Mouse (Mus musculus) hindbrain, embryonic 12.5 days (tissue): ENCODE data around the gene Oat. TPM values are rescaled to one million over a fixed set of nuclear protein-coding genes. Genes with fewer than 3 reads are reported as not detected.

ENCODE experiments used
- ATAC-seq: fragments of 200-750 bp; cut with Nextera tagmentation; 2 replicates; pipeline ENCODE4 v1.8.0; 2017; ENCODE audit warnings: moderate TSS enrichment; ENCODE audit not compliant: low FRiP score
- H3K27ac ChIP-seq: fragments of 300-500 bp; sonication (generic); 2 replicates; pipeline ENCODE4 v1.5.1; 2016; ENCODE audit warnings: mild to moderate bottlenecking
- H3K27me3 ChIP-seq: fragments of 300-500 bp; sonication (generic); 2 replicates; pipeline ENCODE4 v1.6.1; 2016; ENCODE audit warnings: mild to moderate bottlenecking
- H3K36me3 ChIP-seq: fragments of 300-500 bp; sonication (generic); 2 replicates; pipeline ENCODE4 v1.6.1; 2016; ENCODE audit warnings: mild to moderate bottlenecking
- H3K4me1 ChIP-seq: fragments of 300-500 bp; sonication (generic); 2 replicates; pipeline ENCODE4 v1.6.1; 2016
- H3K4me2 ChIP-seq: fragments of 300-500 bp; sonication (generic); replicated peaks from 2 replicates; pipeline ENCODE4 v1.6.1; 2016; ENCODE audit warnings: mild to moderate bottlenecking
- H3K4me3 ChIP-seq: fragments of 300-500 bp; sonication (generic); 2 replicates; pipeline ENCODE4 v1.5.1; 2016; ENCODE audit warnings: mild to moderate bottlenecking
- H3K9ac ChIP-seq: fragments of 300-500 bp; sonication (generic); 2 replicates; pipeline ENCODE4 v1.6.1; 2016; ENCODE audit warnings: mild to moderate bottlenecking, moderate library complexity
- H3K9me3 ChIP-seq: fragments of 300-500 bp; sonication (generic); replicated peaks from 2 replicates; pipeline ENCODE4 v1.6.1; 2016; ENCODE audit warnings: mild to moderate bottlenecking
- WGBS: fragments of 180-500 bp; shearing (Covaris S2); methylation state at CpG from one replicate; pipeline ENCODE4 v1.1.7; 2016; 5-methylcytosine and 5-hydroxymethylcytosine counted together
- polyA plus RNA-seq: library from polyadenylated mRNA; unstranded; fragments of >200 nt; fragmentation: Nextera tagmentation; extraction: Ambion mirVana; gene quantifications from 2 replicates; pipeline ENCODE4 v1.2.1, GENCODE M21; 2016

The Oat gene
- polyA plus RNA-seq, 1 experiment from 2014 or later, result 127 TPM

DNA sequence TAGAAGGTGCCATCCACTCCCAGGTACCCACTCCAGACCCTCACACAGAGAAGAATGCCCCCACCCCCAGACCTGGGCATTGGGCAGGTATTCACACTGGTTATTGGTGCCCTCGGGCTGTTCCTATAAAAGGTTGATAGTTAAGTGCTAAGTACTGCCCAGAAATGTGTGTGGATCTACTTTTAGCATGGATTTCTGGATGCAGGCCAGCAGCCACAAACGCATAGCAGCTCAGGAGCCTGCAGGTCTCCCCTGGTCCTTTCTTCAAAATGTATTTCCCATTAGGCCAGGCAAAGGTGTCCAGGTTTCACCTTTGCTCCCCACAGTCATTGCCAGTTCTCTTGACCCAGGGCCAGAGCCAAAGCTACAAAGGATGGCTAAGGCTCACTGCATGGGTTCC, 67.1 kb downstream of the Oat start:
- 84% methylated on average over 2 of the region's 2 CpGs for WGBS
- Histone ChIP-seq H3K36me3 (no peaks in the 10 kb centered on the region), H3K9ac (no peak overlapping the region), H3K4me3 (no peak overlapping the region), H3K27ac (no peak overlapping the region), H3K9me3 (no peaks in the 10 kb centered on the region), H3K4me1 (0 out of 2 replicates have a peak, but pooled peaks cover 6% of the 10 kb centered on the region), H3K4me2 (no peak overlapping the region), H3K27me3 (0 out of 2 replicates have a peak, but pooled peaks cover 3% of the 10 kb centered on the region)
- ATAC-seq, result no peak

Other genes with a start within 250 kb of the Oat start
- 2.9 and 6.4 TPM in 2 replicates for gene Nkx1-2, start 23.2 kb upstream of the Oat start, polyA plus RNA-seq
- gene Lhpp, start 34.2 kb upstream of the Oat start, polyA plus RNA-seq, result 17.7 and 17.8 TPM in 2 replicates
- 22.7 and 25.3 TPM in 2 replicates for gene Fam53b, start 237.5 kb upstream of the Oat start, polyA plus RNA-seq